Mouse (Mus musculus) testis, adult 2 months (tissue): ENCODE results near the gene Pde4a. TPM values are rescaled to one million over a fixed set of nuclear protein-coding genes. Genes with fewer than 3 reads are reported as not detected.
A peak's percentile ranks its signal among the peaks of the same experiment; 100 is the strongest.
"Not testable (repeated sequence)": the region's sequence is repeated elsewhere in the genome, so short reads cannot be mapped to it uniquely, and the experiment has no call there.

Source experiments
- H3K27ac ChIP-seq: fragments of 200-500 bp; 2 replicates; pipeline ENCODE4 v1.5.1; 2012; ENCODE audit warnings: low read depth, low read length; ENCODE audit not compliant: control insufficient read depth, insufficient read depth
- H3K27me3 ChIP-seq: fragments of 200-500 bp; 2 replicates; pipeline ENCODE4 v1.6.1; 2012; ENCODE audit warnings: mild to moderate bottlenecking, low read length, moderate library complexity; ENCODE audit not compliant: control insufficient read depth, insufficient read depth
- H3K36me3 ChIP-seq: fragments of 200-500 bp; 2 replicates; pipeline ENCODE4 v1.6.1; 2012; ENCODE audit warnings: mild to moderate bottlenecking, low read length; ENCODE audit not compliant: control insufficient read depth, insufficient read depth
- H3K4me1 ChIP-seq: fragments of 200-500 bp; 2 replicates; pipeline ENCODE4 v1.6.1; 2012; ENCODE audit warnings: low read length; ENCODE audit not compliant: control insufficient read depth, insufficient read depth
- H3K4me3 ChIP-seq: fragments of 200-500 bp; 2 replicates; pipeline ENCODE4 v1.5.1; 2012; ENCODE audit warnings: low read depth, mild to moderate bottlenecking, low read length, moderate library complexity, mixed read lengths; ENCODE audit not compliant: control insufficient read depth
- CTCF ChIP-seq: fragments of 200-500 bp; IDR thresholded peaks from 2 replicates; pipeline ENCODE4 v1.5.1; 2012; ENCODE audit warnings: low read depth, mild to moderate bottlenecking, inconsistent platforms, low read length, moderate library complexity; ENCODE audit not compliant: control insufficient read depth, insufficient read depth, insufficient replicate concordance
- POLR2A ChIP-seq: fragments of 200-500 bp; IDR thresholded peaks from 2 replicates; pipeline ENCODE4 v1.6.1; 2012; ENCODE audit warnings: low read depth, mild to moderate bottlenecking, inconsistent platforms, low read length, moderate library complexity; ENCODE audit not compliant: control insufficient read depth
- polyA plus RNA-seq: library from polyadenylated mRNA; depleted of rRNA; stranded (reverse); fragments of >200 nt; gene quantifications from 2 replicates; pipeline ENCODE4 v1.2.3, GENCODE M21; 2012

The Pde4a gene
- polyA plus RNA-seq, 1 experiment, result 82.0 TPM

DNA sequence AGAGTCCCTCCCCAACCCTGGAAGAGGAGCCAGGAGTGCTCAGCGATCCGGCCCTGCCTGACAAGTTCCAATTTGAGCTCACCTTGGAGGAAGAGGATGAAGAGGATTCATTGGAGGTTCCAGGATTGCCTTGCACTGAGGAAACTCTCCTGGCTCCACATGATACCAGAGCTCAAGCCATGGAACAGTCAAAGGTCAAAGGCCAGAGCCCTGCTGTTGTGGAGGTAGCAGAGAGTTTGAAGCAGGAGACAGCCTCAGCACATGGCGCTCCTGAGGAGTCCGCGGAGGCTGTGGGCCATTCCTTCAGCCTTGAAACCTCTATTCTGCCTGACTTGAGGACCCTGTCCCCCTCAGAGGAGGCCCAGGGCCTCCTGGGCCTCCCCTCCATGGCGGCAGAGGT, 45.3 kb downstream of the Pde4a start:
- Histone ChIP-seq H3K4me3 (no peak overlapping the region), H3K27ac (no peak overlapping the region)

DNA sequence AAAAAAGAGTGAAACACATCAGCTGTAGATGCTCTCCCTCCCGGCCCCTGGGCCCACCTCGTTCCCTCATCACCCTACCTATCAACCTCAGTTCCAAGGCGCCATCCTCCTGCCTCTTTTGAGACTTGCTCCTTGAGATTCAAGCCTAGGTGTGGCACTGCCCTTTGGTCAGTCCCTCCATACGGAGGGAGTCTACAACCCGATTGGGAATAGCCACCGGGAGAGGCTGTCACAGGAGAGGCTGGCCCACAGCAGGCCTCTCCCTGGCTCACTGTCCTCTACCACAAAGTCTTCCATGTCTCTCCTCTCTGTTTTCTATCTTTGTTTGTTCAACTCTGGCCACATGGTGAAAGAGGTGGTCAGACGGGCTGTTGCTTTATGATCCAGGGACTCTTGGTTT, 46.1 kb downstream of the Pde4a start:
- H3K4me1 ChIP-seq, result 0 out of 2 replicates have a peak, but pooled peaks cover 3% of the 10 kb centered on the region
- no peaks in the 10 kb centered on the region for H3K36me3 ChIP-seq
- no peaks in the 10 kb centered on the region for H3K27me3 ChIP-seq
- H3K27ac ChIP-seq, result no peak overlapping the region
- H3K4me3 ChIP-seq, result no peak overlapping the region
- TF ChIP-seq CTCF (no peak), POLR2A (no peak)

More for the DNA sequence above, 45.3 kb downstream of the Pde4a start:
- H3K27me3 ChIP-seq, result no peaks in the 10 kb centered on the region
- TF ChIP-seq POLR2A (no peak), CTCF (no peak)
- H3K4me1 ChIP-seq, result peaks cover 5% of the 10 kb centered on the region; the same call in 1 of the 2 replicates
- H3K36me3 ChIP-seq, result no peaks in the 10 kb centered on the region

DNA sequence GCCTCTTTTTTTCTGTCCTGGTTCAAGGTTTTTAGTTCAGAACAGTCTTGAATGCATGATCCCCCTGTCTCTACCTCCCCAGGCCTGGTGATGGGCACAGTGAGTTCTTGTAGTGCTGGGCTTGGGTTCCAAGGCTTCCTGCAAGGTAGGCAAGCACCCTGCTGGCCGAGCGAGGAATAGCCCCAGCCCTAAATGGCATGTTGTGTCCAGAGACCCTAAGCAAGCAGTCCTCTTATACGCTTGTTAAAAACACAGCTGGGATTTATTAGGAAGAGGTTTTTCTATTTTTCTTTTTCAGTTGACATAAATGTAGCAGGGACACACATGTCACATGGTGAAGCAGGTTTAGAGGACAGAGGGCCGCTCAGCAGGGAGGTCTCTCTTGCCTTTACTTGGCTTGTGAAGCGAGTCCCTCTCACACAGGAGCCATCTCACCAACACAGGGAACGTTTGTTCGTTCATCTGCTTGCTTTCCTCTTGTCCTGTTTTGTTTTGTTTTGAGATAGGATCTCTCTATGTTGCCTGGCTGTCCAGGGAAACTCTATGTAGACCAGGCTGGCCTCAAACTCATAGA, 48.2 kb downstream of the Pde4a start:
- Histone ChIP-seq H3K4me3 (no peak overlapping the region), H3K4me1 (0 out of 2 replicates have a peak, but pooled peaks cover 3% of the 10 kb centered on the region), H3K36me3 (no peaks in the 10 kb centered on the region), H3K27ac (no peak overlapping the region), H3K27me3 (no peaks in the 10 kb centered on the region)
- TF ChIP-seq POLR2A (no peak), CTCF (peak; percentile 61; the same call in 1 of the 2 replicates)

DNA sequence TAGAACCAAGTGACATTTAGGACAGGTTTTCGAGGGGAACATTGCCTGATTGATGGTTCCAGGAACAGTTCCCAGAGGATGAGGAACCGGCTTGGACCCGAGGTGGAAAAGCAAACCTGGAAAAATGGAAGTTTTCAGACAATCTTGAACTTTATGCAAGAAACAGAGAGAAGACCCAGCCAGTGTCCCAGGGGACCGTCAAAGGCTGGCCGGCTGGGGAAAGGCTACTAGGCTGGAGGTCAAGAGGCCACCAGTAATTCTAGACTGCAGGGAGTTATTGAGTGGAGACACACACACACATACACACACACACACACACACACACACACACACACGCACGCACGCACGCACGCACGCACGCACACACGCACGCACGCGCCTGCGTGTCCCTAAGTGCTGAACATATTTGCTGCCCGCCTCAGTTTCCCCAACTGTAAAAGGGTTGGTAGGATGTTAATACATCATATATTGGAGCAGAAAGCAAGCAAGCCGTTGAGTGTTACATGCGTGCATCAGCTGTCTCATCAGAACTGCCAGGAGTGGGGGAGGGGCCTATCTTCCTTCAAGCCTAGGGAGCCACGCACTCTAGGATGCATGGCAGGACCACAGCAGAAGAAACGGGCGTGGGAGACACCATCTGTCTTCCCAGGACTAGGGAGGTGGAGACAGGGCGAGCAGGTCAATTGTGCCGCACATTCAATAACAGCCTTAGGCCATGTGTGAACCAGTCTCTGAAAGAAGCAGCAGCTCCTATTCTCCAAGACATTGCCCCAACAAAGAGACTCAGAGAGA, 50.7 kb downstream of the Pde4a start:
- Histone ChIP-seq H3K27ac (no peak overlapping the region), H3K4me1 (peaks cover 4% of the 10 kb centered on the region)

DNA sequence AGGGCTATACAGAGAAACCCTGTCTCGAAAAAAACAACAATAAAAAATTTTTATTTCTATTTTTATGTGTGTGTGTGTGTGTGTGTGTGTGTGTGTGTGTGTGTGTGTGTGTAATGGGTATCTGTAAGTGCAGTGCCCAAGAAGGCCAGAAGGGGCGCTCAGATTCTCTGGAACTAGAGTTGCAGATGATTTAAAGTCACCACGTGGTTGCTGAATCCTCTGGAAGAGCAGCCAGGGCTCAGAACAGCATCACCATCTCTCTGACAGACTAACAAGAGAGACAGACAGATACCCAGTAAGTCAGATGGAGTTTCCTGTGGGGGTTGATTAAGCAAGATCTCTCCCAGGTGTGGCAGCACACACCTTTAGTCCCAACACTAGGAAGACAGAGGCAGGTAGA, 54.3 kb downstream of the Pde4a start:
- no peaks in the 10 kb centered on the region for H3K36me3 ChIP-seq

More for the DNA sequence above, 50.7 kb downstream of the Pde4a start:
- TF ChIP-seq POLR2A (no peak), CTCF (no peak)
- no peaks in the 10 kb centered on the region for H3K27me3 ChIP-seq
- no peaks in the 10 kb centered on the region for H3K36me3 ChIP-seq
- no peak overlapping the region for H3K4me3 ChIP-seq

DNA sequence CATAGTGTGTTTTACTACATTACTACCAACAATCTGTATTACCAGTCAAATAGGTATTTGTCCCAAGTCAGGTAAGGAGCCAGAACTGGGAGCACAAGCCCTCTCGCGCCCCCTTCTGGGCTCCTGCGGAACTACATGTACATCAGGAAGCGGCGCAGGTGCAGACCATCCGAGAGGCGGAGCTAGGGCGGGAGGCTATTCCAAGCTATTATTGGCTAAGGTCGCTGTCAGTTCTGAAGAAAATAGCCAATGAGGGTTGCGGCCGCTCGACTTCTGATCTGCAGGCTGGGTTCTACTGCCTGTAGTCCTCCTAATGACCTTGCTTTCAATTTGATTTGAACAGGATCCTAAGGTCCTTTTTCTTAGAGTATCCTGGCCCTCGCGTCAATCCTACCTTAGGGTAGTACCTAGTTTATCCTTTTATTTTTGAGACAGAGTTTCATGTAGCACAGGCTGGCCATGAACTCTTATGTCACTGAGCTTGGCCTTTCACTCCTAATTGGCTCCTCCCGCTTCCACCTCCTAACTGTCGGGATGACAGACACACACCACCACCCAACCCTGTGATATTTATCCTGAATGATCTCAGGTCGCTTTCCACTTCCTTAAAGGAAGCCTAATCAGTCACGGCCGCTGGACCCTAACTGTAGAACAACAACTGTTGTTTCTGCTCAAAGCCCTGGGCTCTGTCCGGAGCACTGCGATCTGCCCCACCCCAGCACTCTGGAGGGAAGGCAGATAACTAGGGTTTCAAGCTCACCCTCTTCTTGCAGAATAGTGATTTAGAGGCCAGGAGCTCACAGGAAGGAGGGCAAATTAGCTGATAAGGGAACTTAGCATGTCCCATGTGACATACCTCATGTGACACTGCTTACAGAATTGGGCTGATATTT, 55.2 kb downstream of the Pde4a start:
- TF ChIP-seq POLR2A, result peak; percentile 48; the same call in 1 of the 2 replicates
- peak; percentile 97 for TF ChIP-seq CTCF
- H3K36me3 ChIP-seq, result no peaks in the 10 kb centered on the region
- H3K27ac ChIP-seq, result peak overlapping the region; percentile 47
- H3K4me3 ChIP-seq, result peak overlapping the region; percentile 50
- H3K4me1 ChIP-seq, result peaks cover 4% of the 10 kb centered on the region
- H3K27me3 ChIP-seq, result no peaks in the 10 kb centered on the region

More for the DNA sequence above, 54.3 kb downstream of the Pde4a start:
- H3K27me3 ChIP-seq, result no peaks in the 10 kb centered on the region
- H3K4me3 ChIP-seq, result no peak overlapping the region
- no peak overlapping the region for H3K27ac ChIP-seq
- TF ChIP-seq POLR2A (no peak), CTCF (no peak)
- peaks cover 4% of the 10 kb centered on the region for H3K4me1 ChIP-seq

DNA sequence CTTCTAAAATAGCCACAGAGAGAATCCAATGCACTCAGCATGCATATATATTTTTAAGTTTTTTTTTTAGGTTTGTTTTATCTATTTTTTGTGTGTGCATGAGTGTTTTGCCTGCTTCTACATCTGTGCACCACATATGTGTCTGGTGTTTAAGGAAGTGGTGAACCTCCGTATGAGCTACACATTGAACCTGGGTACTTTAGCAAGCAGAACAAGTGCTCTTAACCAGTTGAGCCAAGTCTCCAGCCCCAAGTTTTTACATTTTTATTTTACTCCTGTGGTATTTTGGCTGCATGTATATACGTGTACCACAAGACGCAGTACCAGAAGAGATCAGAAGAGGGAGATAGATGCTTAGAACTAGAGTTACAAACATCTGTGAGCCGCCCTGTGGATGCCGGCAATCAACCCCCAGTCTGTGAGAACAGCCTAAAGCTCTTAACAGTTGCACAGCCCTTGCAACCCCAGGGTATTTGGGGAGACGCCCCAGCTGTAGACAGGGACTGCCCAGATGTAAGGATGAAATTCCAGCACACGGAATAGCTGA, 55.9 kb downstream of the Pde4a start:
- TF ChIP-seq CTCF (no peak), POLR2A (no peak)
- Histone ChIP-seq H3K36me3 (no peaks in the 10 kb centered on the region), H3K4me3 (no peak overlapping the region), H3K4me1 (peaks cover 4% of the 10 kb centered on the region), H3K27me3 (no peaks in the 10 kb centered on the region), H3K27ac (no peak overlapping the region)

DNA sequence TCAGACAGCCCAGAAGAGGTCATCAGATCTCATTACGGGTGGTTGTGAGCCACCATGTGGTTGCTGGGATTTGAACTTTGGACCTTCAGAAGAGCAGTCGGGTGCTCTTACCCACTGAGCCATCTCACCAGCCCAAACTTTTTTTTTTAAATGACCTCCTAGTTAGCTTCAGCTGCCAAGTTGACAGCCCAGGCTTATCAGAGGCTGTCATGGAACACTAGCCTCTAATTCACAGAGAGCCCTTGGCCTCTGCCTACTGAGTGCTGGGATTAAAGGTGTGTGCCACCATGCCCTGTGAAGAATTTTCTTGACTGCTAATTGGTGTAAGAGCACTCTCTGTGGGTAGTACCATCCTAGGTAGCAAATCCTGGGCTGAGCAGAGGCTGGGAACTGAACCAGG, 58.0 kb downstream of the Pde4a start:
- H3K27me3 ChIP-seq, H3K4me1 ChIP-seq, H3K36me3 ChIP-seq, H3K27ac ChIP-seq, H3K4me3 ChIP-seq: not testable (repeated sequence)
